Mouse (Mus musculus) spleen, postnatal 36 days (tissue): ENCODE measurements at regions not wholly inside any gene's neighbourhood (a gene's known extent, or its start where the extent isn't known, plus 50 kb on each side); places are given as distances from the start of the nearest gene placed in this dataset.
A peak's percentile ranks its signal among the peaks of the same experiment; 100 is the strongest.

Source experiments
- DNase-seq, 2 experiments: peaks; one replicate each; pipeline ENCODE4 v3.0.0; 2022; ENCODE audit warnings: low spot score in 2 of 2, mixed read lengths in 1 of 2

GRCm38 (mm10) chr9:57325962-57326361 is 63.5 kb upstream of the 1700017B05Rik start:
- DNase-seq: no peak

GRCm38 (mm10) chr9:57319009-57319408 is 56.6 kb upstream of the 1700017B05Rik start:
- no peak for DNase-seq

GRCm38 (mm10) chr9:57317531-57318201 is 55.3 kb upstream of the 1700017B05Rik start:
- DNase-seq: peak in 1 of 2 experiments; percentile 3

- DNase-seq: no peak
These were observed 52.7 kb upstream of the 1700017B05Rik start for GRCm38 (mm10) chr9:57315032-57315660.

GRCm38 (mm10) chr9:57313876-57314275 is 51.5 kb upstream of the 1700017B05Rik start:
- no peak for DNase-seq

- DNase-seq: no peak
These were observed 50.1 kb upstream of the 1700017B05Rik start for GRCm38 (mm10) chr9:57312521-57312920.
